Mouse (Mus musculus) hindbrain, embryonic 11.5 days (tissue): ENCODE data around the gene Mtif3. TPM values are rescaled to one million over a fixed set of nuclear protein-coding genes. Genes with fewer than 3 reads are reported as not detected.

Experiments used
- ATAC-seq: fragments of 200-750 bp; cut with Nextera tagmentation; 2 replicates; pipeline ENCODE4 v1.8.0; 2017; ENCODE audit warnings: mild to moderate bottlenecking, moderate TSS enrichment, moderate library complexity; ENCODE audit not compliant: low FRiP score
- DNase-seq: peaks from one replicate; pipeline ENCODE4 v3.0.0-alpha.2; 2015; ENCODE audit warnings: low spot score
- H3K27ac ChIP-seq: fragments of 300-500 bp; sonication (generic); 2 replicates; pipeline ENCODE4 v1.5.1; 2014; ENCODE audit warnings: mild to moderate bottlenecking, low read depth, low read length
- H3K27me3 ChIP-seq: fragments of 300-500 bp; sonication (generic); 2 replicates; pipeline ENCODE4 v1.6.1; 2014; ENCODE audit warnings: mild to moderate bottlenecking, low read length, moderate library complexity, mixed read lengths; ENCODE audit not compliant: control insufficient read depth, insufficient read depth
- H3K36me3 ChIP-seq: fragments of 300-500 bp; sonication (generic); 2 replicates; pipeline ENCODE4 v1.6.1; 2014; ENCODE audit warnings: mild to moderate bottlenecking, low read length, moderate library complexity, mixed read lengths; ENCODE audit not compliant: control insufficient read depth, insufficient read depth
- H3K4me1 ChIP-seq: fragments of 300-500 bp; sonication (generic); replicated peaks from 2 replicates; pipeline ENCODE4 v1.6.1; 2014; ENCODE audit warnings: low read length, mixed read lengths; ENCODE audit not compliant: control insufficient read depth, insufficient read depth
- H3K4me2 ChIP-seq: fragments of 300-500 bp; sonication (generic); replicated peaks from 2 replicates; pipeline ENCODE4 v1.6.1; 2014; ENCODE audit warnings: mild to moderate bottlenecking, low read depth, low read length
- H3K4me3 ChIP-seq: fragments of 300-500 bp; sonication (generic); 2 replicates; pipeline ENCODE4 v1.5.1; 2014; ENCODE audit warnings: low read depth, low read length
- H3K9ac ChIP-seq: fragments of 300-500 bp; sonication (generic); 2 replicates; pipeline ENCODE4 v1.6.1; 2014; ENCODE audit warnings: low read depth, low read length
- H3K9me3 ChIP-seq: fragments of 300-500 bp; sonication (generic); 2 replicates; pipeline ENCODE4 v1.6.1; 2016; ENCODE audit warnings: low read length; ENCODE audit not compliant: control insufficient read depth
- WGBS: fragments of 180-500 bp; shearing (Covaris S2); extraction: QIAGEN DNeasy Blood & Tissue Kit; methylation state at CpG from one replicate; pipeline ENCODE4 v1.1.7; 2014; 5-methylcytosine and 5-hydroxymethylcytosine counted together
- polyA plus RNA-seq: library from polyadenylated mRNA; unstranded; fragments of >200 nt; fragmentation: Nextera tagmentation; extraction: Ambion mirVana; gene quantifications from 2 replicates; pipeline ENCODE4 v1.2.1, GENCODE M21; 2014

The Mtif3 gene
- polyA plus RNA-seq, 1 experiment from 2014 or later = 26.1 TPM

GRCm38 (mm10) chr5:146914088-146914766 lies 49.4 kb downstream of the Mtif3 start:
- Histone ChIP-seq H3K36me3 (no peaks in the 10 kb centered on the region), H3K9me3 (no peaks in the 10 kb centered on the region), H3K4me1 (no peaks in the 10 kb centered on the region), H3K9ac (no peak overlapping the region), H3K27ac (no peak overlapping the region), H3K4me3 (no peak overlapping the region), H3K27me3 (no peaks in the 10 kb centered on the region), H3K4me2 (no peak overlapping the region)
- DNase-seq = peak; percentile 82
- peak; percentile 74; the same call in 1 of the 2 replicates for ATAC-seq
- WGBS = 26% methylated on average over 9 of the region's 9 CpGs

- H3K36me3 ChIP-seq = no peaks in the 10 kb centered on the region
- H3K4me3 ChIP-seq = no peak overlapping the region
- H3K4me1 ChIP-seq = no peaks in the 10 kb centered on the region
- H3K27ac ChIP-seq = no peak overlapping the region
- ATAC-seq (no peak), DNase-seq (no peak)
- no peaks in the 10 kb centered on the region for H3K27me3 ChIP-seq
- no peak overlapping the region for H3K4me2 ChIP-seq
- 80% methylated on average over 7 of the region's 7 CpGs for WGBS
- no peaks in the 10 kb centered on the region for H3K9me3 ChIP-seq
- H3K9ac ChIP-seq = no peak overlapping the region
Measured at GRCm38 (mm10) chr5:146913355-146913754, 50.2 kb downstream of the Mtif3 start.

GRCm38 (mm10) chr5:146912206-146912605 lies 51.4 kb downstream of the Mtif3 start:
- no peak for DNase-seq
- 23% methylated on average over 9 of the region's 9 CpGs for WGBS
- no peak for ATAC-seq

GRCm38 (mm10) chr5:146908629-146909028 lies 55.0 kb downstream of the Mtif3 start:
- Histone ChIP-seq H3K4me3 (no peak overlapping the region), H3K9ac (no peak overlapping the region), H3K27ac (no peak overlapping the region), H3K27me3 (no peaks in the 10 kb centered on the region), H3K4me2 (no peak overlapping the region), H3K9me3 (no peaks in the 10 kb centered on the region), H3K4me1 (no peaks in the 10 kb centered on the region), H3K36me3 (no peaks in the 10 kb centered on the region)
- DNase-seq = peak; percentile 44
- WGBS = 55% methylated on average over 11 of the region's 11 CpGs
- ATAC-seq = no peak

More at GRCm38 (mm10) chr5:146912206-146912605, 51.4 kb downstream of the Mtif3 start:
- Histone ChIP-seq H3K9ac (no peak overlapping the region), H3K4me3 (no peak overlapping the region), H3K36me3 (no peaks in the 10 kb centered on the region), H3K4me2 (no peak overlapping the region), H3K27me3 (no peaks in the 10 kb centered on the region), H3K4me1 (no peaks in the 10 kb centered on the region), H3K9me3 (no peaks in the 10 kb centered on the region), H3K27ac (no peak overlapping the region)

GRCm38 (mm10) chr5:146907533-146907932 lies 56.1 kb downstream of the Mtif3 start:
- Histone ChIP-seq H3K36me3 (no peaks in the 10 kb centered on the region), H3K4me3 (no peak overlapping the region), H3K27ac (no peak overlapping the region), H3K27me3 (no peaks in the 10 kb centered on the region), H3K4me2 (no peak overlapping the region), H3K9ac (no peak overlapping the region), H3K9me3 (no peaks in the 10 kb centered on the region), H3K4me1 (no peaks in the 10 kb centered on the region)
- DNase-seq (no peak), ATAC-seq (no peak)
- 46% methylated on average over 5 of the region's 5 CpGs for WGBS

GRCm38 (mm10) chr5:146905486-146906172 lies 58.0 kb downstream of the Mtif3 start:
- Histone ChIP-seq H3K4me3 (no peak overlapping the region), H3K9ac (no peak overlapping the region), H3K9me3 (no peaks in the 10 kb centered on the region), H3K4me1 (no peaks in the 10 kb centered on the region), H3K4me2 (no peak overlapping the region), H3K36me3 (no peaks in the 10 kb centered on the region), H3K27me3 (no peaks in the 10 kb centered on the region), H3K27ac (no peak overlapping the region)
- peak; percentile 90 for DNase-seq
- ATAC-seq = peak; percentile 52
- WGBS = 30% methylated on average over 14 of the region's 14 CpGs

- no peaks in the 10 kb centered on the region for H3K9me3 ChIP-seq
- H3K36me3 ChIP-seq = no peaks in the 10 kb centered on the region
- no peak overlapping the region for H3K4me2 ChIP-seq
- ATAC-seq (peak; percentile 55; the same call in 1 of the 2 replicates), DNase-seq (peak; percentile 81)
- no peak overlapping the region for H3K9ac ChIP-seq
- H3K27ac ChIP-seq = no peak overlapping the region
- H3K4me3 ChIP-seq = no peak overlapping the region
- WGBS = 41% methylated on average over 8 of the region's 8 CpGs
- no peaks in the 10 kb centered on the region for H3K27me3 ChIP-seq
- no peaks in the 10 kb centered on the region for H3K4me1 ChIP-seq
Measured at GRCm38 (mm10) chr5:146904404-146904803, 59.2 kb downstream of the Mtif3 start.
